Mouse (Mus musculus) heart, embryonic 13.5 days (tissue): ENCODE data around the gene Cxcr4. TPM values are rescaled to one million over a fixed set of nuclear protein-coding genes. Genes with fewer than 3 reads are reported as not detected.
A peak's percentile ranks its signal among the peaks of the same experiment; 100 is the strongest.

Experiments
- ATAC-seq: fragments of 200-750 bp; cut with Nextera tagmentation; 2 replicates; pipeline ENCODE4 v1.8.0; 2017; ENCODE audit warnings: moderate TSS enrichment; ENCODE audit not compliant: insufficient number of reproducible peaks, low FRiP score, low TSS enrichment; ENCODE audit errors: extremely low read depth
- H3K27ac ChIP-seq: fragments of 300-500 bp; sonication (generic); replicated peaks from 2 replicates; pipeline ENCODE4 v1.5.1; 2015; ENCODE audit warnings: moderate library complexity, mild to moderate bottlenecking, inconsistent platforms
- H3K27me3 ChIP-seq: fragments of 300-500 bp; sonication (generic); replicated peaks from 2 replicates; pipeline ENCODE4 v1.6.1; 2015; ENCODE audit warnings: mild to moderate bottlenecking, inconsistent platforms
- H3K36me3 ChIP-seq: fragments of 300-500 bp; sonication (generic); 2 replicates; pipeline ENCODE4 v1.6.1; 2015; ENCODE audit warnings: mild to moderate bottlenecking, inconsistent platforms
- H3K4me1 ChIP-seq: fragments of 300-500 bp; sonication (generic); 2 replicates; pipeline ENCODE4 v1.6.1; 2015; ENCODE audit warnings: inconsistent platforms
- H3K4me2 ChIP-seq: fragments of 300-500 bp; sonication (generic); 2 replicates; pipeline ENCODE4 v1.6.1; 2015; ENCODE audit warnings: inconsistent platforms, mild to moderate bottlenecking, moderate library complexity
- H3K4me3 ChIP-seq: fragments of 300-500 bp; sonication (generic); 2 replicates; pipeline ENCODE4 v1.5.1; 2015; ENCODE audit warnings: moderate library complexity, mild to moderate bottlenecking, inconsistent platforms
- H3K9ac ChIP-seq: fragments of 300-500 bp; sonication (generic); 2 replicates; pipeline ENCODE4 v1.6.1; 2015; ENCODE audit warnings: inconsistent platforms, mild to moderate bottlenecking, moderate library complexity
- H3K9me3 ChIP-seq: fragments of 300-500 bp; sonication (generic); 2 replicates; pipeline ENCODE4 v1.6.1; 2016; ENCODE audit warnings: inconsistent platforms
- WGBS: fragments of 180-500 bp; shearing (Covaris S2); methylation state at CpG from one replicate; pipeline ENCODE4 v1.1.7; 2015; ENCODE audit warnings: mixed read lengths; 5-methylcytosine and 5-hydroxymethylcytosine counted together
- polyA plus RNA-seq: library from polyadenylated mRNA; unstranded; fragments of >200 nt; fragmentation: Nextera tagmentation; extraction: Ambion mirVana; gene quantifications from 2 replicates; pipeline ENCODE4 v1.2.1, GENCODE M21; 2015

Cxcr4 gene
- polyA plus RNA-seq, 1 experiment from 2014 or later, result 1.3 TPM

- H3K36me3 ChIP-seq, result no peaks in the 10 kb centered on the region
- H3K27ac ChIP-seq, result no peak overlapping the region
- no peaks in the 10 kb centered on the region for H3K9me3 ChIP-seq
- H3K4me2 ChIP-seq, result no peak overlapping the region
- H3K4me3 ChIP-seq, result no peak overlapping the region
- H3K9ac ChIP-seq, result no peak overlapping the region
- WGBS, result 18% methylated on average over 6 of the region's 6 CpGs
- ATAC-seq, result no peak
- peaks cover 55% of the 10 kb centered on the region for H3K27me3 ChIP-seq
- peaks cover 32% of the 10 kb centered on the region for H3K4me1 ChIP-seq
Observed at GRCm38 (mm10) chr1:128595528-128595927, 3.4 kb upstream of the Cxcr4 start.

- H3K36me3 ChIP-seq, result no peaks in the 10 kb centered on the region
- peaks cover 56% of the 10 kb centered on the region for H3K27me3 ChIP-seq
- H3K4me2 ChIP-seq, result no peak overlapping the region
- H3K9ac ChIP-seq, result no peak overlapping the region
- H3K4me1 ChIP-seq, result peaks cover 32% of the 10 kb centered on the region
- ATAC-seq, result no peak
- no peaks in the 10 kb centered on the region for H3K9me3 ChIP-seq
- H3K4me3 ChIP-seq, result no peak overlapping the region
- no peak overlapping the region for H3K27ac ChIP-seq
- 30% methylated on average over 3 of the region's 3 CpGs for WGBS
Observed at GRCm38 (mm10) chr1:128595105-128595420, 3.0 kb upstream of the Cxcr4 start.

GRCm38 (mm10) chr1:128594353-128595104 lies 2.4 kb upstream of the Cxcr4 start:
- 40% methylated on average over 12 of the region's 12 CpGs for WGBS
- Histone ChIP-seq H3K27me3 (peaks cover 61% of the 10 kb centered on the region), H3K27ac (no peak overlapping the region), H3K9me3 (no peaks in the 10 kb centered on the region), H3K36me3 (no peaks in the 10 kb centered on the region), H3K4me1 (peaks cover 32% of the 10 kb centered on the region), H3K4me2 (no peak overlapping the region), H3K9ac (no peak overlapping the region), H3K4me3 (no peak overlapping the region)
- ATAC-seq, result no peak

DNA sequence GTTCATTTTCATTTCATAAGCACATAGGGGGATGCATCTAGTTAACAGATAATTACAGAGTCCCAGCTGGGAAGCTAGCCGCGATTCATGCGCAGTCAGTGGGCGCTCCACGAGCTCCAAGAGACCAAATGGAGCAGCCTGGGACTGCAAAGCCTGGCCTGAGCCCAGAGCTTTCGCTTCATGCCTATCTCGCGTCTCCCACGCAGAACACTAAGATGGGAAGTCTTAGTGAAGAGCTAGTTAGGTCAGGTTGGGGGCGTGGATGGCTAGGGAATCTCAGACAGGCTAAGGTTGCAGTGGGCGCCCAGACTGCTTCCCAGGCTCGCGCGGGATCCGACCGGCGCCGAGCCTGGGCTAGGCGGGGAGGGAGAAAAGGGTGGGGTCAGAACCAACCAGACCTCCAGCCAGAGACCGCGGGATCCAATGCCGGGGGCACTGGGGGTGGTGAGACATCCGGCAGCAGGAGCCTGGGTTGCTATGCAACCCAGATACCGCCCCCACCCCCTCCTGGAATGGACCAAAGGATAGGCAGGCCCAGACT lies 938 bp upstream of the Cxcr4 start:
- Histone ChIP-seq H3K9ac (peak overlapping the region; percentile 66), H3K27ac (no peak overlapping the region), H3K4me1 (peaks cover 32% of the 10 kb centered on the region), H3K36me3 (0 out of 2 replicates have a peak, but pooled peaks cover 3% of the 10 kb centered on the region), H3K27me3 (peaks cover 70% of the 10 kb centered on the region), H3K9me3 (no peaks in the 10 kb centered on the region), H3K4me2 (peak overlapping the region; percentile 97), H3K4me3 (peak overlapping the region; percentile 67)
- ATAC-seq, result no peak
- under 1% methylated on average over 22 of the region's 24 CpGs for WGBS

- under 1% methylated on average over 20 of the region's 20 CpGs for WGBS
- Histone ChIP-seq H3K36me3 (0 out of 2 replicates have a peak, but pooled peaks cover 3% of the 10 kb centered on the region), H3K9ac (peak overlapping the region; percentile 66), H3K4me1 (peaks cover 32% of the 10 kb centered on the region), H3K27me3 (peaks cover 70% of the 10 kb centered on the region), H3K27ac (no peak overlapping the region), H3K4me3 (peak overlapping the region; percentile 67), H3K4me2 (peak overlapping the region; percentile 97), H3K9me3 (no peaks in the 10 kb centered on the region)
- ATAC-seq, result no peak
Observed at GRCm38 (mm10) chr1:128591721-128592210, 327 bp downstream of the Cxcr4 start.

DNA sequence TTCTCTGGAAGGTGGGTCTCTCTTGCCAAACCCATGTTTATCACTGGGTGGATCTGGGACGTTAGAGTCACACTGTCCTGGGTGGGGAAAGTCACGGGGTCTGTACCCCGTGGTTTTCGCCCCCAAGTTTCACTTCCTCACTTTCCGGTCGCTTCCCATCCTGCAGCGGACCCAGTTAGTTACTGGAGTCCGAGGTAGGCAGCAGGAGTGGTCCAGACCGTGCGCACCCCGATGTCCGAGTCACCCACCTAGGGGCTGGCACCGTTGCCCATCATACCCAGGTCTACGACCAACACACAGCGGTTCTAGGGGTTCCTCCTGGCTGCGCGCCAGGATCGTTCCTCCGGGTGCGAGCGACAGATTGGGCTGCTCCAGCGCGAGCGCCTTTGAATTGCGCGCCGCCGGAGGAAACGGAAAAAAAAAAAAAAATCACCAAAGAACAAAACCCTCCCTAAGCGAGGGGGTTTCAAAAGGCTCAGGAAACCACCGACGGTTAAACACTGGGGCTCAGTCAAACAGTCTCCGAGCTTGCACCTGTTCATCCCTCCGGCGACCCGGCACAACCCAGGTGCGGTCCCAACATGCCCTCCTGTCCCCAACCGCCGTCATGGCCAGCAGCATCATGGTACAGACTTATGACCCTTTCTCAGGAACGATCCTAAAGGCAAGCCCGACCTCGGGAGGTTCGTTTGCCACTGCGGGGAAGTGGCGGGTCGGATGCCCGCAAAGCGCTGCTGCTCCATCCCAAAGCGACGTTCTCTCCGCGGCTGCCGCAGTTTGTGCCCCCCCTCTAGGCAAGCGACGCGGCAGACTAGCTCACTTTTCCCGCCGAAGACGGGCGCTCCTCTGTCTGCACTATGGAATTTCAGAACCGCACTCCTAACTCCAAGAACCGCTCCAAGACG lies 1.0 kb downstream of the Cxcr4 start:
- H3K27ac ChIP-seq, result no peak overlapping the region
- no peak; the same call in 1 of the 2 replicates for ATAC-seq
- H3K4me2 ChIP-seq, result peak overlapping the region; percentile 97
- peak overlapping the region; percentile 66 for H3K9ac ChIP-seq
- 0 out of 2 replicates have a peak, but pooled peaks cover 3% of the 10 kb centered on the region for H3K36me3 ChIP-seq
- no peaks in the 10 kb centered on the region for H3K9me3 ChIP-seq
- peak overlapping the region; percentile 67 for H3K4me3 ChIP-seq
- under 1% methylated on average over 63 of the region's 63 CpGs for WGBS
- H3K27me3 ChIP-seq, result peaks cover 65% of the 10 kb centered on the region
- peaks cover 32% of the 10 kb centered on the region for H3K4me1 ChIP-seq

DNA sequence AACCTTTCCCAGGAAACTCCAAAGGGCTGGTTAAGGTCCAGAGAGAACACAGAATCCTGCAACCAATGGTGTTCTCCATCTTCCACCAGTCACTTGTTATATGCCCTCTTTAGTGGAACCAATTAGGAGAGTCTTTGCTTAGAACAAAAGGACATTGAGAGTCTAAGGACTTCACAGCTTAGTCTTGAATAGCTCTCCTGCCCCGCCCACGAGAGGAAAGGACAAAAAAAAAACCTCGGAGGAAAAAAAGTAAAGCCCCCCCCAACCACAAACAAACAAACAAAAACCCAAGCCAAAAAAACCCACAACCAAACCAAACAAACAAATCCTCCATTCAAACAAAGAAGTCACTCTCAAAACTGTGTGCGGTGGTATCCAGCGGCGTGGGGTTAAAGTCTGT lies 2.1 kb downstream of the Cxcr4 start:
- Histone ChIP-seq H3K27ac (no peak overlapping the region), H3K9ac (no peak overlapping the region), H3K4me3 (peak overlapping the region; percentile 67), H3K27me3 (peaks cover 55% of the 10 kb centered on the region), H3K9me3 (no peaks in the 10 kb centered on the region), H3K4me2 (peak overlapping the region; percentile 97; the same call in 1 of the 2 replicates), H3K36me3 (0 out of 2 replicates have a peak, but pooled peaks cover 3% of the 10 kb centered on the region), H3K4me1 (peaks cover 24% of the 10 kb centered on the region)
- ATAC-seq, result no peak
- 20% methylated on average over 6 of the region's 6 CpGs for WGBS

DNA sequence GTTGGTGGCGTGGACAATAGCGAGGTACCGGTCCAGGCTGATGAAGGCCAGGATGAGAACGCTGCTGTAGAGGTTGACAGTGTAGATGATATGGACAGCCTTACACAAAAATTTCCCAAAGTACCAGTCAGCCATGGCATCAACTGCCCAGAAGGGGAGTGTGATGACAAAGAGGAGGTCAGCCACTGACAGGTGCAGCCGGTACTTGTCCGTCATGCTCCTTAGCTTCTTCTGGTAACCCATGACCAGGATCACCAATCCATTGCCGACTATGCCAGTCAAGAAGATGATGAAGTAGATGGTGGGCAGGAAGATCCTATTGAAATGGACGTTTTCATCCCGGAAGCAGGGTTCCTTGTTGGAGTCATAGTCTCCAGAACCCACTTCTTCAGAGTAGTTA lies 2.6 kb downstream of the Cxcr4 start:
- Histone ChIP-seq H3K4me1 (peaks cover 19% of the 10 kb centered on the region), H3K27ac (no peak overlapping the region), H3K36me3 (0 out of 2 replicates have a peak, but pooled peaks cover 3% of the 10 kb centered on the region), H3K4me3 (0 out of 2 replicates have a peak overlapping the region, but pooled peaks have one; percentile 67), H3K9ac (no peak overlapping the region), H3K27me3 (peaks cover 50% of the 10 kb centered on the region), H3K4me2 (peak overlapping the region; percentile 97; the same call in 1 of the 2 replicates), H3K9me3 (no peaks in the 10 kb centered on the region)
- 91% methylated on average over 9 of the region's 9 CpGs for WGBS
- ATAC-seq, result no peak

DNA sequence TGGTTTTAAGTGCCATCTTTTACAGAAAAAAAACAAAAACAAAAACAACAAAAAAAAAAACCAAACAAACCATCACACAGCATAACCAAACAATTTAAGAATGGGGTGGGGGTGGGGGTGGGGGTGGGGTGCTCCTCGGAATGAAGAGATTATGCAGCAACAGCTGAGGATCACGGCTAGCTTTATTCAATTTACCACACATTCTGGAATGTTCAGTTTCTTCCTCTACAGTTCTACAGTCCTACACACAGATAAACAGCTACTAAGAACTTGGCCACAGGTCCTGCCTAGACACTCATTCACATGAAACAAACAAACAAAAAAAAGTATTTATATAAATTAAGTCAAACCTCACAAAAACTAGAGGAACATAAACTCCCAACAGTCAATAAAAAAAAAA lies 3.8 kb downstream of the Cxcr4 start:
- ATAC-seq, result no peak
- WGBS, result 62% methylated on average over 2 of the region's 2 CpGs
- Histone ChIP-seq H3K36me3 (0 out of 2 replicates have a peak, but pooled peaks cover 3% of the 10 kb centered on the region), H3K27ac (no peak overlapping the region), H3K9me3 (no peaks in the 10 kb centered on the region), H3K4me3 (no peak overlapping the region), H3K27me3 (peaks cover 39% of the 10 kb centered on the region), H3K9ac (no peak overlapping the region), H3K4me1 (peaks cover 9% of the 10 kb centered on the region), H3K4me2 (no peak overlapping the region)

GRCm38 (mm10) chr1:128586928-128587780 lies 4.9 kb downstream of the Cxcr4 start:
- Histone ChIP-seq H3K4me2 (no peak overlapping the region), H3K36me3 (0 out of 2 replicates have a peak, but pooled peaks cover 3% of the 10 kb centered on the region), H3K9me3 (no peaks in the 10 kb centered on the region), H3K4me3 (no peak overlapping the region), H3K27me3 (peaks cover 34% of the 10 kb centered on the region), H3K4me1 (no peaks in the 10 kb centered on the region), H3K9ac (no peak overlapping the region), H3K27ac (no peak overlapping the region)
- 69% methylated on average over 8 of the region's 8 CpGs for WGBS
- ATAC-seq, result no peak
